Mouse (Mus musculus) duodenum, adult 2 months (tissue): ENCODE data around the gene Olfr91. TPM values are rescaled to one million over a fixed set of nuclear protein-coding genes. Genes with fewer than 3 reads are reported as not detected.

Experiments used
- polyA plus RNA-seq: library from polyadenylated mRNA; depleted of rRNA; stranded (reverse); fragments of >200 nt; gene quantifications from 2 replicates; pipeline ENCODE4 v1.2.3, GENCODE M21; 2012; ENCODE audit warnings: low replicate concordance; rRNA removed

Olfr91 gene
- polyA plus RNA-seq: not detected in 2 replicates

DNA sequence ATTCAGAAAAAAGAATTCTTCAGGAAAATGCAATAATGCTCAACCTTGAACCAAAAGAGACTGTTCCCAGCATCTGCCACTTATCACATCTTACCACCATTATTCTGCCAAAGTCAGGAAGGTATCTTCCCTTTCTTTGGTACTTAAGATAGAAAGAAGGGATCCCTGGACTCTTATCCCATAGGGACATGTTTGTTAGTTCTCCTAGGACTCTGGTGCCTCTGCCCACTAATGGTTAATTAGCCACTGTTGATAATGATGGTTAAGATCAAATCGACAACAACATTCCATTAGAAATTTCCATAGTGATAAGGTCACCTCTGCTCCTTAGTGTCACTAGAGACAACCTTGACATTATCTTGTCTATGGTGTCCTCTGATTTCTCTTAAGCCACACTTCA is at the start of gene Olfr91:
Gene Olfr91 (minus strand): TSS at position 101 of the 400 bp plus-strand sequence.

DNA sequence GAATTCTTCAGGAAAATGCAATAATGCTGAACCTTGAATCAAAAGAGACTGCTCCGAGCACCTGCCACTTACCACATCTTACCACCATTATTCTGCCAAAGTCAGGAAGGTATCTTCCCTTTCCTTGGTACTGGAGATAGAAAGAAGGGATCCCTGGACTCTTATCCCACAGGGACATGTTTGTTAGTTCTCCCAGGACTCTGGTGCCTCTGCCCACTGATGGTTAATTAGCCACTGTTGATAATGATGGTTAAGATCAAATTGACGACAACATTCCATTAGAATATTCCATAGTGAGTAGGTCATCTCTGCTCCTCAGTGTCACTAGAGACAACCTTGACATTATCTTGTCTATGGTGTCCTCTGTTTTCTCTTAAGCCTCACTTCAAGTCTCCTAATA is 21.9 kb upstream of the Olfr91 start, which contains the start of gene Olfr92:
Gene Olfr92 (minus strand): TSS at position 101 of the 400 bp plus-strand sequence.

DNA sequence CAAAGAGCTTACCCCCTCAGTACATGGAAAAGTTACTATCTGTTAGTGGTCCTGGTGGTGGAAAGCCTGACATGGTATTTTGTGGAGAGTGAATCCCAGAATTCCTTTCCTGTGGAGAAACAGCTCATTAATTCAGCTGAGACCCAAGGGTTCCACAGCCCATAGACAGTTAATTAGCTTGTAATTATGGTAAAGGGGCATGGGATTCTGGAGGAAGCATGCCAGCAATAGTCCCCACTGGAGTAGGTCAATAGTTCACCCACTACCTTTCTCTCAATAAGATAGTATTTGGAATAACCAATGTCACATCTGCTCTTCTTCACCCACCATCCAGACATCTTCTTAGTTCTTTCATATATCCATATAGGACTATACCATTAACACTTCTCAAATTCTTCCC is 9.7 kb downstream of the Olfr91 start, which contains the start of gene Olfr90:
Gene Olfr90 (minus strand): TSS at position 101 of the 400 bp plus-strand sequence.

DNA sequence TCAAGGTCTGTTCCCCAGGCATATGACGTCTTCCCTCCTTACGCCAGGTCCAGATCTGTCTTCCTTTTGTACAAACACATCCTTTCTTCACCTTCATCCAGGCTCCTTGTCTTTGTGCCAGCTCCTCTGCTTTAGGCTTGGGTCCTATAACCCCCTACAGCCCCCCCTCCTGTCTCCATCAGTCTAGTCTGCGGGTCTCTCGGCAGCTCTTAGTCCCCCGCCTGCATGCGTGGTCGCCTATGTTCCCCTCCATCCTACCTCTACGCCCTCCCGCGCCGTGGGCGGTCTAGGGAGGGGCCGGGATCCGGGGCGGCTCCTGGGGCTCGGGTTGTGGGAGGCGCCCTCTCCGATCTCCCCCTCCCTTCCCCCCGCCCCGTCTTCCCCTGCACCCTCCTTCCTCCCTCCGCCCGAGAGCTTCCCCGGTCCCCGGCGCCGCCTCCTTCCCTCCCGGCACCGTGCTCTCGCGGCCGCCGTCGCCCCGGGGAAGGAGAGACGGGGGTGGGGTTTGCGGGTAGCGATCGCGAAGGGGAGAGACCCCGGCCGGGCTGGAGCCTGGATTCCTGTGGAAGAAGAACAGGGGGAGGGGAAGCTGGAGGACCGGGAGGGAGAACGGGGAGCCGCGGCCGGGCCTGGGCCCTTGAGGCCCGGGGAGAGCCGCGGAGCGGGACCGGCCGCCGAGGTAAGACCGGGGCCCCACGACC is 52.3 kb downstream of the Olfr91 start, which contains the start of gene Gabbr1:
Gene Gabbr1 (plus strand): TSS at position 356 of the 701 bp plus-strand sequence.

Other genes with a start within 250 kb of the Olfr91 start
- gene Trim15, start 231.1 kb downstream of the Olfr91 start, polyA plus RNA-seq: 7.4 and 33.1 TPM in 2 replicates
- gene Trim10, start 228.7 kb downstream of the Olfr91 start, polyA plus RNA-seq: 0.05 TPM in 1 of 2 replicates, not detected in the other
- gene Trim40, start 208.2 kb downstream of the Olfr91 start, polyA plus RNA-seq: 15.0 and 31.3 TPM in 2 replicates
- 26.5 and 31.2 TPM in 2 replicates for gene Trim31, start 200.2 kb downstream of the Olfr91 start, polyA plus RNA-seq
- 4.6 and 6.2 TPM in 2 replicates for gene Rnf39, start 155.4 kb downstream of the Olfr91 start, polyA plus RNA-seq
- 21.9 and 27.9 TPM in 2 replicates for gene Ppp1r11, start 146.5 kb downstream of the Olfr91 start, polyA plus RNA-seq
- gene Znrd1, start 139.7 kb downstream of the Olfr91 start, polyA plus RNA-seq: 16.1 and 17.6 TPM in 2 replicates
- gene Znrd1as, start 139.7 kb downstream of the Olfr91 start, polyA plus RNA-seq: 0.25 and 0.28 TPM in 2 replicates
- gene 2410137M14Rik, start 117.0 kb downstream of the Olfr91 start, polyA plus RNA-seq: not detected in 2 replicates
- gene H2-M5, start 108.7 kb downstream of the Olfr91 start, polyA plus RNA-seq: 0.19 TPM in 1 of 2 replicates, not detected in the other
- gene Zfp57, start 97.1 kb downstream of the Olfr91 start, polyA plus RNA-seq: 0.64 and 1.1 TPM in 2 replicates
- gene Mog, start 74.9 kb downstream of the Olfr91 start, polyA plus RNA-seq: not detected in 2 replicates
- gene Gabbr1, start 52.3 kb downstream of the Olfr91 start, polyA plus RNA-seq: 5.3 and 11.2 TPM in 2 replicates
- gene Olfr90, start 9.8 kb downstream of the Olfr91 start, polyA plus RNA-seq: not detected in 2 replicates
- not detected in 2 replicates for gene Olfr92, start 21.8 kb upstream of the Olfr91 start, polyA plus RNA-seq
- not detected in 2 replicates for gene Olfr93, start 63.2 kb upstream of the Olfr91 start, polyA plus RNA-seq
- 0.11 TPM in 1 of 2 replicates, not detected in the other for gene Ubd, start 95.6 kb upstream of the Olfr91 start, polyA plus RNA-seq
- gene Olfr94, start 102.7 kb upstream of the Olfr91 start, polyA plus RNA-seq: not detected in 2 replicates
- gene Olfr95, start 114.8 kb upstream of the Olfr91 start, polyA plus RNA-seq: not detected in 2 replicates
- gene Olfr96, start 121.9 kb upstream of the Olfr91 start, polyA plus RNA-seq: not detected in 2 replicates
- not detected in 2 replicates for gene Olfr97, start 139.1 kb upstream of the Olfr91 start, polyA plus RNA-seq
- not detected in 2 replicates for gene Olfr98, start 165.5 kb upstream of the Olfr91 start, polyA plus RNA-seq
- gene H2-M3, start 171.9 kb upstream of the Olfr91 start, polyA plus RNA-seq: 2.7 and 3.5 TPM in 2 replicates
- gene Olfr99, start 185.2 kb upstream of the Olfr91 start, polyA plus RNA-seq: not detected in 2 replicates
- gene Olfr101, start 206.0 kb upstream of the Olfr91 start, polyA plus RNA-seq: not detected in 2 replicates
- not detected in 2 replicates for gene Olfr102, start 218.8 kb upstream of the Olfr91 start, polyA plus RNA-seq
- not detected in 2 replicates for gene Olfr103, start 241.4 kb upstream of the Olfr91 start, polyA plus RNA-seq